Mouse (Mus musculus) layer of hippocampus, adult 8-10 months (tissue): ENCODE measurements at regions not wholly inside any gene's neighbourhood (a gene's known extent, or its start where the extent isn't known, plus 50 kb on each side); places are given as distances from the start of the nearest gene placed in this dataset.

Source experiments
- DNase-seq, 2 experiments: peaks; one replicate each; pipeline ENCODE4 v3.0.0; 2022; ENCODE audit warnings: low spot score in 2 of 2

GRCm38 (mm10) chr9:52591188-52591587, 88.4 kb downstream of the AI593442 start:
- DNase-seq = no peak

GRCm38 (mm10) chr9:52574066-52574465, 105.5 kb downstream of the AI593442 start:
- DNase-seq = peak; percentile 10 to 18

GRCm38 (mm10) chr9:52551577-52552281, 127.9 kb downstream of the AI593442 start:
- no peak for DNase-seq

GRCm38 (mm10) chr9:52546071-52546470, 133.5 kb downstream of the AI593442 start:
- no peak for DNase-seq

GRCm38 (mm10) chr9:52539086-52539485, 140.5 kb downstream of the AI593442 start:
- no peak for DNase-seq

GRCm38 (mm10) chr9:52529444-52529915, 150.1 kb downstream of the AI593442 start:
- DNase-seq = no peak

- no peak for DNase-seq
Measured at GRCm38 (mm10) chr9:52500487-52500886, 179.1 kb downstream of the AI593442 start.

GRCm38 (mm10) chr9:52495483-52496270, 183.9 kb downstream of the AI593442 start:
- DNase-seq = no peak

GRCm38 (mm10) chr9:52492947-52493505, 186.6 kb downstream of the AI593442 start:
- no peak for DNase-seq

- peak in 1 of 2 experiments; percentile 5 for DNase-seq
Measured at GRCm38 (mm10) chr9:52473555-52474196, 205.9 kb downstream of the AI593442 start.

- DNase-seq = peak; percentile 37 to 51
Measured at GRCm38 (mm10) chr9:52472859-52473258, 206.7 kb downstream of the AI593442 start.

GRCm38 (mm10) chr9:52458518-52458917, 221.1 kb downstream of the AI593442 start:
- no peak for DNase-seq

GRCm38 (mm10) chr9:52454445-52454844, 225.1 kb downstream of the AI593442 start:
- DNase-seq = no peak

- no peak for DNase-seq
Measured at GRCm38 (mm10) chr9:52451792-52452191, 227.8 kb downstream of the AI593442 start.

- DNase-seq = no peak
Measured at GRCm38 (mm10) chr9:52448245-52448644, 231.3 kb downstream of the AI593442 start.

- DNase-seq = no peak
Measured at GRCm38 (mm10) chr9:52443228-52443627, 236.4 kb downstream of the AI593442 start.

- DNase-seq = peak; percentile 60 to 63
Measured at GRCm38 (mm10) chr9:52434215-52434614, 245.4 kb downstream of the AI593442 start.

GRCm38 (mm10) chr9:52425413-52425812, 254.2 kb downstream of the AI593442 start:
- DNase-seq = no peak

- no peak for DNase-seq
Measured at GRCm38 (mm10) chr9:52422622-52423021, 254.2 kb upstream of the Zc3h12c start.

- no peak for DNase-seq
Measured at GRCm38 (mm10) chr9:52415706-52416105, 247.3 kb upstream of the Zc3h12c start.

- DNase-seq = peak; percentile 70 to 72
Measured at GRCm38 (mm10) chr9:52407841-52408240, 239.5 kb upstream of the Zc3h12c start.

- no peak for DNase-seq
Measured at GRCm38 (mm10) chr9:52402496-52402895, 234.1 kb upstream of the Zc3h12c start.
